Mouse (Mus musculus): ENCODE measurements around the gene F2rl2. TPM values are rescaled to one million over a fixed set of nuclear protein-coding genes. Genes with fewer than 3 reads are reported as not detected.

Gene F2rl2
- total and polyA plus RNA-seq, 3 experiments: 0.04 TPM; not detected in 2

GRCm38 (mm10) chr13:95663834-95664233 lies 32.8 kb upstream of the F2rl2 start:
- no peaks in the 10 kb centered on the region for H3K79me2 ChIP-seq (ENCODE audit: control insufficient read depth, insufficient read depth, low read length, poor library complexity)
- TF ChIP-seq CTCF (IDR thresholded peaks at IDR 0.05 in 2 of 3, conservative IDR thresholded peaks at IDR 0.05 in 1 of 3; ENCODE audit: control insufficient read depth in 1 of 3, insufficient read depth in 1 of 3, low read depth in 2 of 3, low read length in 3 of 3, poor library complexity in 1 of 3, severe bottlenecking in 1 of 3) (no peak), ZMIZ1 (IDR thresholded peaks at IDR 0.05; ENCODE audit: low read depth, low read length) (no peak), MYC (IDR thresholded peaks at IDR 0.05; ENCODE audit: low read depth, low read length) (no peak), NRF1 (IDR thresholded peaks at IDR 0.05; ENCODE audit: insufficient read depth, low read depth, low read length, poor library complexity, severe bottlenecking) (no peak), E2F4 (IDR thresholded peaks at IDR 0.05; ENCODE audit: borderline replicate concordance, low read depth, low read length) (no peak), MXI1 (IDR thresholded peaks at IDR 0.05; ENCODE audit: low read depth, low read length) (no peak), NELFE (IDR thresholded peaks at IDR 0.05; ENCODE audit: low read depth, low read length) (no peak), TCF12 (IDR thresholded peaks at IDR 0.05; ENCODE audit: low read depth, low read length) (no peak), TBP (IDR thresholded peaks at IDR 0.05; ENCODE audit: low read depth, low read length) (no peak), ETS1 (IDR thresholded peaks at IDR 0.05; ENCODE audit: low read depth, low read length) (no peak), ZC3H11A (IDR thresholded peaks at IDR 0.05; ENCODE audit: low read depth, low read length) (no peak), MAZ (IDR thresholded peaks at IDR 0.05; ENCODE audit: low read depth, low read length) (no peak), POLR2A (IDR thresholded peaks at IDR 0.05; ENCODE audit: control insufficient read depth in 1 of 2, insufficient read depth in 1 of 2, low read depth in 1 of 2, low read length in 2 of 2, poor library complexity in 1 of 2) (no peak), USF2 (IDR thresholded peaks at IDR 0.05; ENCODE audit: borderline replicate concordance in 1 of 2, insufficient read depth in 1 of 2, low read depth in 1 of 2, low read length in 2 of 2) (no peak), RCOR1 (IDR thresholded peaks at IDR 0.05; ENCODE audit: low read depth, low read length) (no peak), CHD1 (IDR thresholded peaks at IDR 0.05; ENCODE audit: low read depth, low read length) (no peak), ELF1 (IDR thresholded peaks at IDR 0.05; ENCODE audit: low read depth, low read length) (no peak), MAFK (IDR thresholded peaks at IDR 0.05; ENCODE audit: borderline replicate concordance, low read depth, low read length) (no peak), MAX (IDR thresholded peaks at IDR 0.05; ENCODE audit: low read length) (no peak)
- H3K4me1 ChIP-seq (ENCODE audit: control insufficient read depth in 1 of 2, insufficient read depth in 2 of 2, low read length in 2 of 2): no peaks in the 10 kb centered on the region
- no peak overlapping the region for H3K4me3 ChIP-seq (ENCODE audit: control insufficient read depth in 1 of 2, insufficient read depth in 1 of 2, low read depth in 2 of 2, low read length in 2 of 2)
- H3K27ac ChIP-seq (ENCODE audit: control insufficient read depth, low read depth, low read length): no peak overlapping the region
- H3K27me3 ChIP-seq (ENCODE audit: control insufficient read depth in 1 of 2, insufficient read depth in 2 of 2, low read length in 2 of 2): no peaks in the 10 kb centered on the region
- no peak overlapping the region for H3K9ac ChIP-seq (ENCODE audit: control insufficient read depth, low read depth, low read length, poor library complexity, severe bottlenecking)
- H3K9me3 ChIP-seq (replicated peaks; ENCODE audit: insufficient read depth, low read length): no peaks in the 10 kb centered on the region
- H3K36me3 ChIP-seq (ENCODE audit: control insufficient read depth in 1 of 2, insufficient read depth in 2 of 2, low read length in 2 of 2): no peaks in the 10 kb centered on the region
- DNase-seq (ENCODE audit: low read depth, low spot score): no peak

- Histone ChIP-seq H3K36me3 (ENCODE audit: control insufficient read depth in 1 of 2, insufficient read depth in 2 of 2, low read length in 2 of 2) (peaks cover 0 to 2% of the 10 kb centered on the region in 2 experiments; a peak in 2 of 4 replicates), H3K4me1 (ENCODE audit: control insufficient read depth in 1 of 2, insufficient read depth in 2 of 2, low read length in 2 of 2) (peaks cover 2 to 5% of the 10 kb centered on the region in 2 experiments; a peak in 3 of 4 replicates)
Observed at GRCm38 (mm10) chr13:95665644-95666356, 30.9 kb upstream of the F2rl2 start.

More at GRCm38 (mm10) chr13:95665644-95666356, 30.9 kb upstream of the F2rl2 start:
- no peaks in the 10 kb centered on the region for H3K79me2 ChIP-seq (ENCODE audit: control insufficient read depth, insufficient read depth, low read length, poor library complexity)
- H3K9me3 ChIP-seq (replicated peaks; ENCODE audit: insufficient read depth, low read length): no peaks in the 10 kb centered on the region
- TF ChIP-seq BHLHE40 (IDR thresholded peaks at IDR 0.05; ENCODE audit: borderline replicate concordance, low read depth, low read length) (no peak), MAX (IDR thresholded peaks at IDR 0.05; ENCODE audit: low read length) (no peak), GABPA (IDR thresholded peaks at IDR 0.05; ENCODE audit: low read depth, low read length) (no peak), E2F4 (IDR thresholded peaks at IDR 0.05; ENCODE audit: borderline replicate concordance, low read depth, low read length) (no peak), KAT2A (conservative IDR thresholded peaks at IDR 0.05; ENCODE audit: low read depth, low read length) (no peak)
- no peak overlapping the region for H3K4me3 ChIP-seq (ENCODE audit: control insufficient read depth in 1 of 2, insufficient read depth in 1 of 2, low read depth in 2 of 2, low read length in 2 of 2)
- DNase-seq (ENCODE audit: low read depth, low spot score): no peak
- H3K27ac ChIP-seq (ENCODE audit: control insufficient read depth, low read depth, low read length): no peak overlapping the region
- H3K9ac ChIP-seq (ENCODE audit: control insufficient read depth, low read depth, low read length, poor library complexity, severe bottlenecking): no peak overlapping the region
- no peaks in the 10 kb centered on the region for H3K27me3 ChIP-seq (ENCODE audit: control insufficient read depth in 1 of 2, insufficient read depth in 2 of 2, low read length in 2 of 2)
